Mouse (Mus musculus) T-cell, adult 66 days (primary cell): Measurements from ENCODE around the gene Trim60. TPM values are rescaled to one million over a fixed set of nuclear protein-coding genes. Genes with fewer than 3 reads are reported as not detected.

ENCODE experiments used
- total RNA-seq, 2 experiments: library from RNA; stranded (reverse); gene quantifications; 3 replicates in 1 of 2; 4 replicates in 1 of 2; pipeline ENCODE4 v1.2.4; 2023

The Trim60 gene
- total RNA-seq = not detected

DNA sequence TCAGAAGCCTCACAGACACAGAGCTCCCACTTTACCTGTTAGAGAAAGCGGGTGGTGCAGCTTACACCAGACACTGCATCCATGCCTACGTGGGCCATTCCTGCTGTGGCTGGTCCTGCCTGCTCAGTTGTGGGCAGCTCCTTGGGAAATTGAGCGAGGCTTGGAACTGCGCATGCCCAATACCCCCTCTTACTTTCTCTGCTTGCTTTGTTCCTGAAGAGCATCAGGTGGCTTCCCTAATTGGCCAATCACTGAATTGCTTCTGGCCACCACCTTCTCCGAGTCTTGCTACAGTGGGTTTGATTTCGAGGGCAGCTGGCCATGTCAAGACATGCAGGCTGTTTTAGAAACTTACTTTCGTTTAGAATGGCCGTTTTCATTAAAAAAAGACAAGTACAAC, at the start of gene Trim60, which contains the start of gene Trim61:
TSS of gene Trim60 (minus strand) at position 162 of the 400 bp plus-strand sequence.
TSS of gene Trim61 (minus strand) at position 101 of the 400 bp plus-strand sequence.

DNA sequence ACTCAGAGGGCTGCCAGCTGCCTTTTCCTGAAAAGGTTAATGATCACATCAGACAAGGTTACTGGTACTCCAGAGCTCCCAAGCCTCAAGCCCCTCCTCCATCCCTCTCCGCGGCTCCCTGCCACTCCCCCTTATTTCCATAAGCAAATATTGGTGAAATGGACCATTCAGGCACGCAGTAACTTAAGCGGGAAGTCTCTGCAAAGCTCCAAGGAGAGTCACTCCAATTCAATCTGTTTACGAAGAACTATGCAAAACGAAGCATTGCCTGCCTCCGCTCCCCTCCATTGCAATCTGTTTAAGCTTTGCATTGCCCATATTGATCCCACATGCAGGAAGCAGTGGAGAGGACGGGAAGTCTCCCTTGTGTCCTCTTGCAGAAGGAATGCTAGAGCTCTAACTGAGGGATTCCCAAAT, 18.7 kb upstream of the Trim60 start, which contains the start of gene Apela:
TSS of gene Apela (minus strand) at position 220 of the 417 bp plus-strand sequence.

DNA sequence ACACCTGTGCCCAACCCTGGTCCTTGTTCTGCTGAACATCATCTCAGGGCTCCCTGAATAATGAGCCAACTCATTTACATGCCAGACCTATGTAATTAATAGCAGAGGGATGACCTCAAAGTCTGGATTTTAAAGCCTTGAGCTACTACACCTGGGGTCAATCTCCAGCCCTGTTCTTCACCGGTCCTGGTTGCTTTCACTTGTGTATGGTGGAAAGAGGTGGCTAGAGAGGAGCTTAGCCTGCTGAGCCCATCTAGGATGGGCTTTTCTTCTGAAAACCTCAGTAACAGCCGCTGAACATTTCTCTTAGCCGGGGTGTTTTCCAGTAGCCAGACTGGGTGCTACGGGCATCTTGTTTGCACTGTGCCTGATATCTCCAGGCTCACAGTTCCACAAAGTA, 30.7 kb downstream of the Trim60 start, which contains the start of gene Trim75:
TSS of gene Trim75 (minus strand) at position 101 of the 400 bp plus-strand sequence.

Other genes starting within 250 kb of the Trim60 start
- 10 to 100 TPM; 37.9 to 39.7 TPM for gene Klhl2, start 168.6 kb downstream of the Trim60 start, total RNA-seq
- gene Tmem192, start 71.4 kb downstream of the Trim60 start, total RNA-seq = 10 to 100 TPM; 42.1 to 48.0 TPM
- gene Trim75, start 30.8 kb downstream of the Trim60 start, total RNA-seq = not detected
- gene Trim61, start 61 bp downstream of the Trim60 start, total RNA-seq = not detected
- gene Apela, start 18.8 kb upstream of the Trim60 start, total RNA-seq = not detected
- not detected for gene Gm10663, start 56.4 kb upstream of the Trim60 start, total RNA-seq
- not detected for gene BC030870, start 111.0 kb upstream of the Trim60 start, total RNA-seq